ENCODE assay signal across 18 mouse cellular contexts in genomic region chr1:58396179-58396578, GRCm38 (mm10). TPM values are rescaled to one million over a fixed set of nuclear protein-coding genes. Genes with fewer than 3 reads are reported as not detected.
DNase-seq lines count a peak whose midpoint lies in the region; ATAC-seq and TF ChIP-seq lines count a peak whose summit lies in the region.
"Had no signal": no experiment of that assay in that cellular context is flagged by ENCODE, and none has a peak within 500 bp of the region (broad histone marks: within the 10 kb centered on the region; RNA-seq: fewer than 3 reads in every experiment).

No protein-coding gene starts in this region.

- 100% methylated on average over 1 of the region's 1 CpGs for WGBS in kidney, postnatal 0 days
- WGBS in midbrain, postnatal 0 days, result 94% methylated on average over 1 of the region's 1 CpGs
- 100% methylated on average over 1 of the region's 1 CpGs for WGBS in midbrain, embryonic 15.5 days

- H3K9ac ChIP-seq in kidney, postnatal 0 days (ENCODE audit: low read depth, low read length), result no peak overlapping the region
- H3K9ac ChIP-seq in midbrain, postnatal 0 days (replicated peaks; ENCODE audit: low read length, poor library complexity, severe bottlenecking), result no peak overlapping the region
- no peak overlapping the region for H3K9ac ChIP-seq in midbrain, embryonic 15.5 days
- H3K9ac ChIP-seq: hindbrain, embryonic 12.5 days; limb, embryonic 15.5 days; neural tube, embryonic 13.5 days; stomach, embryonic 15.5 days had no signal

- H3K4me2 ChIP-seq in kidney, postnatal 0 days (ENCODE audit: low read length), result no peak overlapping the region
- H3K4me2 ChIP-seq in midbrain, postnatal 0 days (ENCODE audit: low read depth, low read length, poor library complexity, severe bottlenecking), result no peak overlapping the region
- H3K4me2 ChIP-seq in midbrain, embryonic 15.5 days, result no peak overlapping the region
- H3K4me2 ChIP-seq: hindbrain, embryonic 12.5 days; limb, embryonic 15.5 days; neural tube, embryonic 13.5 days; stomach, embryonic 15.5 days had no signal

- ATAC-seq in kidney, postnatal 0 days (replicated peaks; ENCODE audit: low FRiP score, low read depth), result no peak
- ATAC-seq in midbrain, postnatal 0 days (ENCODE audit: low FRiP score), result no peak
- ATAC-seq in midbrain, embryonic 15.5 days (replicated peaks), result no peak
- ATAC-seq in Patski, result no peak
- ATAC-seq: forebrain, embryonic 16.5 days had no signal

- CTCF ChIA-PET in Patski (lab: Charles Lee), result interaction anchor here (1.0 to 1.3 kb wide), 3 partner anchors 9 to 42 kb away, joined by 3 read pairs; no protein-coding TSS in a partner anchor

- H3K27ac ChIP-seq in kidney, postnatal 0 days, result no peak overlapping the region
- no peak overlapping the region for H3K27ac ChIP-seq in midbrain, postnatal 0 days (ENCODE audit: low read depth, low read length)
- H3K27ac ChIP-seq in midbrain, embryonic 15.5 days, result no peak overlapping the region
- H3K27ac ChIP-seq: hindbrain, embryonic 12.5 days; limb, embryonic 15.5 days; neural tube, embryonic 13.5 days; stomach, embryonic 15.5 days had no signal

- peak; percentile 48 for TF ChIP-seq CTCF in kidney, postnatal 0 days (IDR thresholded peaks at IDR 0.05; ENCODE audit: low read depth)
- peak; percentile 37; the same call in 1 of the 2 replicates for TF ChIP-seq CTCF in midbrain, postnatal 0 days (IDR thresholded peaks at IDR 0.05)
- TF ChIP-seq CTCF in Patski (IDR thresholded peaks at IDR 0.05), result peak; percentile 38

- H3K36me3 ChIP-seq in kidney, postnatal 0 days (ENCODE audit: insufficient read depth, low read length), result peaks cover 39% of the 10 kb centered on the region
- H3K36me3 ChIP-seq in midbrain, postnatal 0 days (ENCODE audit: insufficient read depth, low read length), result peaks cover 39% of the 10 kb centered on the region
- peaks cover 47% of the 10 kb centered on the region for H3K36me3 ChIP-seq in midbrain, embryonic 15.5 days (replicated peaks)

- 0 out of 2 replicates have a peak, but pooled peaks cover 3% of the 10 kb centered on the region for H3K4me1 ChIP-seq in kidney, postnatal 0 days (replicated peaks; ENCODE audit: insufficient read depth, low read length)
- 0 out of 2 replicates have a peak, but pooled peaks cover 5% of the 10 kb centered on the region for H3K4me1 ChIP-seq in midbrain, postnatal 0 days (ENCODE audit: insufficient read depth, low read length)
- peaks cover 21% of the 10 kb centered on the region for H3K4me1 ChIP-seq in midbrain, embryonic 15.5 days
- H3K4me1 ChIP-seq: stomach, embryonic 15.5 days had no signal

- POLR2A ChIA-PET in Patski (lab: Charles Lee), result no interaction called here

- DNase-seq in kidney, postnatal 0 days (ENCODE audit: low spot score), result no peak
- DNase-seq in kidney, adult 9 months, result no peak
- no peak for DNase-seq in midbrain, postnatal 0 days (ENCODE audit: low spot score)
- no peak for DNase-seq in Patski (ENCODE audit: low read depth, low spot score)
- DNase-seq in thymus, postnatal 14 days, result no peak
- no peak for DNase-seq in heart, adult 11 months
- DNase-seq: cerebellum, postnatal 14 days; kidney, adult 11 months; kidney, postnatal 14 days; lung, postnatal 14 days; spleen, adult 18-20 months had no signal

- no peaks in the 10 kb centered on the region for H3K27me3 ChIP-seq in kidney, postnatal 0 days (ENCODE audit: insufficient read depth, low read length)
- H3K27me3 ChIP-seq in midbrain, postnatal 0 days (ENCODE audit: insufficient read depth, low read length), result no peaks in the 10 kb centered on the region
- no peaks in the 10 kb centered on the region for H3K27me3 ChIP-seq in midbrain, embryonic 15.5 days (replicated peaks)
- no peaks in the 10 kb centered on the region for H3K27me3 ChIP-seq in Patski
- H3K27me3 ChIP-seq: hindbrain, embryonic 12.5 days; limb, embryonic 15.5 days; neural tube, embryonic 13.5 days; stomach, embryonic 15.5 days had no signal

- H3K4me3 ChIP-seq in kidney, postnatal 0 days (replicated peaks; ENCODE audit: low read depth, low read length), result no peak overlapping the region
- H3K4me3 ChIP-seq in midbrain, postnatal 0 days (ENCODE audit: low read depth, low read length), result no peak overlapping the region
- H3K4me3 ChIP-seq in midbrain, embryonic 15.5 days, result no peak overlapping the region
- H3K4me3 ChIP-seq: erythroblast, embryonic 14.5 days; hindbrain, embryonic 12.5 days; limb, embryonic 15.5 days; neural tube, embryonic 13.5 days; stomach, embryonic 15.5 days had no signal

- in situ Hi-C loops in Patski (cut with MboI; ENCODE audit: low pct_unique_long_range_greater_than_20kb), result loop anchor here (5.0 kb wide), 1 partner anchor 99 kb away; no protein-coding TSS in a partner anchor

- no peaks in the 10 kb centered on the region for H3K9me3 ChIP-seq in kidney, postnatal 0 days (replicated peaks; ENCODE audit: low read length)
- no peaks in the 10 kb centered on the region for H3K9me3 ChIP-seq in midbrain, postnatal 0 days (ENCODE audit: low read length)
- H3K9me3 ChIP-seq in midbrain, embryonic 15.5 days, result no peaks in the 10 kb centered on the region
- H3K9me3 ChIP-seq: hindbrain, embryonic 12.5 days; limb, embryonic 15.5 days; neural tube, embryonic 13.5 days; stomach, embryonic 15.5 days had no signal

RNA-seq across cellular contexts. Expression of gene Bzw1, which starts 3.5 kb away (rescaled TPM):
- 316 and 335 TPM in 2 replicates for polyA plus RNA-seq in kidney, postnatal 0 days (2015; fragmentation: Nextera tagmentation; extraction: Ambion mirVana)
- 251 and 312 TPM in 2 replicates for total RNA-seq in midbrain, postnatal 0 days (2014; rRNA removed)
- 325 and 364 TPM in 2 replicates for polyA plus RNA-seq in midbrain, postnatal 0 days (2015; fragmentation: Nextera tagmentation; extraction: Ambion mirVana)
- 310 and 332 TPM in 2 replicates for polyA plus RNA-seq in midbrain, embryonic 15.5 days (2015; fragmentation: Nextera tagmentation; extraction: Ambion mirVana)
- polyA plus RNA-seq in Patski (2021), result 205 TPM

RNA-seq across cellular contexts. Expression of gene Clk1, which starts 27.7 kb away (rescaled TPM):
- polyA plus RNA-seq in kidney, postnatal 0 days (2015; fragmentation: Nextera tagmentation; extraction: Ambion mirVana), result 171 and 175 TPM in 2 replicates
- 85.5 and 135 TPM in 2 replicates for total RNA-seq in midbrain, postnatal 0 days (2014; rRNA removed)
- polyA plus RNA-seq in midbrain, postnatal 0 days (2015; fragmentation: Nextera tagmentation; extraction: Ambion mirVana), result 83.4 and 114 TPM in 2 replicates
- 159 and 170 TPM in 2 replicates for polyA plus RNA-seq in midbrain, embryonic 15.5 days (2015; fragmentation: Nextera tagmentation; extraction: Ambion mirVana)
- 109 TPM for polyA plus RNA-seq in Patski (2021)

RNA-seq across cellular contexts. Expression of gene Nif3l1, which starts 48.8 kb away (rescaled TPM):
- 33.6 and 36.4 TPM in 2 replicates for polyA plus RNA-seq in kidney, postnatal 0 days (2015; fragmentation: Nextera tagmentation; extraction: Ambion mirVana)
- total RNA-seq in midbrain, postnatal 0 days (2014; rRNA removed), result 28.7 and 39.8 TPM in 2 replicates
- polyA plus RNA-seq in midbrain, postnatal 0 days (2015; fragmentation: Nextera tagmentation; extraction: Ambion mirVana), result 39.1 and 39.6 TPM in 2 replicates
- polyA plus RNA-seq in midbrain, embryonic 15.5 days (2015; fragmentation: Nextera tagmentation; extraction: Ambion mirVana), result 57.6 and 59.5 TPM in 2 replicates
- polyA plus RNA-seq in Patski (2021), result 25.5 TPM

RNA-seq across cellular contexts. Expression of gene Ppil3, which starts 49.1 kb away (rescaled TPM):
- polyA plus RNA-seq in kidney, postnatal 0 days (2015; fragmentation: Nextera tagmentation; extraction: Ambion mirVana), result 52.6 and 53.3 TPM in 2 replicates
- 19.9 and 21.9 TPM in 2 replicates for total RNA-seq in midbrain, postnatal 0 days (2014; rRNA removed)
- polyA plus RNA-seq in midbrain, postnatal 0 days (2015; fragmentation: Nextera tagmentation; extraction: Ambion mirVana), result 40.4 and 44.2 TPM in 2 replicates
- polyA plus RNA-seq in midbrain, embryonic 15.5 days (2015; fragmentation: Nextera tagmentation; extraction: Ambion mirVana), result 46.6 and 51.0 TPM in 2 replicates
- polyA plus RNA-seq in Patski (2021), result 56.3 TPM
